Mouse (Mus musculus): ENCODE data around the gene Wdr74.

Gene Wdr74

GRCm38 (mm10) chr19:8741243-8741869 is 5.7 kb downstream of the Wdr74 start, which contains the start of gene Stx5a:
Gene Stx5a (plus strand): TSS chr19:8741413.
- peak; percentile 91 for DNase-seq (ENCODE audit: low spot score)

GRCm38 (mm10) chr19:8742176-8742575 is 6.5 kb downstream of the Wdr74 start:
- DNase-seq (ENCODE audit: low spot score), result no peak

GRCm38 (mm10) chr19:8745382-8745781 is 9.8 kb downstream of the Wdr74 start:
- no peak for DNase-seq (ENCODE audit: low spot score)

- DNase-seq (ENCODE audit: low spot score), result no peak
Measured at GRCm38 (mm10) chr19:8747368-8747767, 11.7 kb downstream of the Wdr74 start.

- no peak for DNase-seq (ENCODE audit: low spot score)
Measured at GRCm38 (mm10) chr19:8755652-8756051, 20.0 kb downstream of the Wdr74 start.

- DNase-seq (ENCODE audit: low spot score), result peak; percentile 88
Measured at GRCm38 (mm10) chr19:8756635-8757387, 21.2 kb downstream of the Wdr74 start, which contains the start of gene Nxf1. Gene Nxf1 (plus strand): TSS chr19:8757073.

- no peak for DNase-seq (ENCODE audit: low spot score)
Measured at GRCm38 (mm10) chr19:8757471-8757998, 21.9 kb downstream of the Wdr74 start.

GRCm38 (mm10) chr19:8758899-8759298 is 23.3 kb downstream of the Wdr74 start:
- DNase-seq (ENCODE audit: low spot score), result no peak

GRCm38 (mm10) chr19:8760757-8761156 is 25.1 kb downstream of the Wdr74 start:
- no peak for DNase-seq (ENCODE audit: low spot score)

- no peak for DNase-seq (ENCODE audit: low spot score)
Measured at GRCm38 (mm10) chr19:8763276-8763675, 27.6 kb downstream of the Wdr74 start.

GRCm38 (mm10) chr19:8765562-8765961 is 29.9 kb downstream of the Wdr74 start:
- DNase-seq (ENCODE audit: low spot score), result no peak

GRCm38 (mm10) chr19:8770567-8771270 is 35.1 kb downstream of the Wdr74 start, which contains the start of gene Tmem223:
Gene Tmem223 (plus strand): TSS chr19:8770996.
- DNase-seq (ENCODE audit: low spot score), result peak; percentile 53

- DNase-seq (ENCODE audit: low spot score), result no peak
Measured at GRCm38 (mm10) chr19:8772996-8773395, 37.4 kb downstream of the Wdr74 start.

GRCm38 (mm10) chr19:8773409-8773808 is 37.8 kb downstream of the Wdr74 start:
- no peak for DNase-seq (ENCODE audit: low spot score)

- DNase-seq (ENCODE audit: low spot score), result peak; percentile 96
Measured at GRCm38 (mm10) chr19:8774086-8774835, 38.6 kb downstream of the Wdr74 start, which contains the start of gene Tmem179b. Gene Tmem179b (minus strand): TSS chr19:8774467.

GRCm38 (mm10) chr19:8774951-8775421 is 39.4 kb downstream of the Wdr74 start:
- DNase-seq (ENCODE audit: low spot score), result peak; percentile 30

GRCm38 (mm10) chr19:8786008-8786781 is 50.6 kb downstream of the Wdr74 start, which contains the start of gene Taf6l:
Gene Taf6l (minus strand): TSS chr19:8786417.
- peak; percentile 57 for DNase-seq (ENCODE audit: low spot score)

GRCm38 (mm10) chr19:8788521-8788920 is 52.9 kb downstream of the Wdr74 start:
- DNase-seq (ENCODE audit: low spot score), result no peak

- DNase-seq (ENCODE audit: low spot score), result no peak
Measured at GRCm38 (mm10) chr19:8789171-8789570, 53.5 kb downstream of the Wdr74 start.

- DNase-seq (ENCODE audit: low spot score), result no peak
Measured at GRCm38 (mm10) chr19:8790171-8790570, 54.5 kb downstream of the Wdr74 start.

Data from ovary, postnatal 10 days (tissue).